Mouse (Mus musculus) ES-E14 (cell line): Measurements from ENCODE around the gene Vta1. TPM values are rescaled to one million over a fixed set of nuclear protein-coding genes. Genes with fewer than 3 reads are reported as not detected.
A peak's percentile ranks its signal among the peaks of the same experiment; 100 is the strongest.

ENCODE experiments used
- DNase-seq: peaks from one replicate; pipeline ENCODE4 v3.0.0-alpha.2; 2013; ENCODE audit warnings: low read depth, low spot score
- H3K27ac ChIP-seq: 2 replicates; pipeline ENCODE4 v1.5.1; 2012; ENCODE audit warnings: low read depth, mild to moderate bottlenecking, low read length, moderate library complexity, mixed read lengths; ENCODE audit not compliant: poor library complexity, insufficient read depth, severe bottlenecking
- H3K36me3 ChIP-seq: 2 replicates; pipeline ENCODE4 v1.6.1; 2012; ENCODE audit warnings: mild to moderate bottlenecking, low read length, moderate library complexity, mixed read lengths; ENCODE audit not compliant: control insufficient read depth, poor library complexity, insufficient read depth, severe bottlenecking
- H3K4me1 ChIP-seq, 2 experiments: fragments of 150-350 bp in 1 of 2; sonication (generic) in 1 of 2; 2 replicates each; pipeline ENCODE4 v1.6.1; 2012; ENCODE audit warnings: low read length in 2 of 2, mild to moderate bottlenecking in 1 of 2, mixed read lengths in 1 of 2; ENCODE audit not compliant: control insufficient read depth in 2 of 2, insufficient read depth in 2 of 2, poor library complexity in 1 of 2
- H3K4me3 ChIP-seq, 2 experiments: fragments of 150-350 bp in 1 of 2; sonication (generic) in 1 of 2; 2 replicates each; pipeline ENCODE4 v1.5.1; 2012; ENCODE audit warnings: low read length in 2 of 2, low read depth in 1 of 2, mild to moderate bottlenecking in 1 of 2, mixed read lengths in 1 of 2; ENCODE audit not compliant: insufficient read depth in 1 of 2, poor library complexity in 1 of 2, severe bottlenecking in 1 of 2
- H3K9ac ChIP-seq: 2 replicates; pipeline ENCODE4 v1.6.1; 2012; ENCODE audit warnings: low read depth, mild to moderate bottlenecking, low read length, mixed read lengths; ENCODE audit not compliant: poor library complexity, insufficient read depth, severe bottlenecking
- H3K9me3 ChIP-seq: fragments of 150-350 bp; sonication (generic); 2 replicates; pipeline ENCODE4 v1.6.1; 2012; ENCODE audit warnings: low read depth, mild to moderate bottlenecking, low read length; ENCODE audit not compliant: control insufficient read depth, insufficient read depth
- CHD2 ChIP-seq: IDR thresholded peaks from 2 replicates; pipeline ENCODE4 v1.6.1; 2014; ENCODE audit warnings: mild to moderate bottlenecking, low read depth, low read length, inconsistent platforms
- HCFC1 ChIP-seq: IDR thresholded peaks from 2 replicates; pipeline ENCODE4 v1.6.1; 2012; ENCODE audit warnings: low read length, inconsistent platforms, borderline replicate concordance; ENCODE audit not compliant: insufficient read depth
- MAFK ChIP-seq: IDR thresholded peaks from 2 replicates; pipeline ENCODE4 v1.6.1; 2014; ENCODE audit warnings: mild to moderate bottlenecking, low read depth, low read length, inconsistent platforms; ENCODE audit not compliant: insufficient read depth
- ZC3H11A ChIP-seq: IDR thresholded peaks from 2 replicates; pipeline ENCODE4 v1.6.1; 2012; ENCODE audit warnings: low read depth, mild to moderate bottlenecking, inconsistent platforms, low read length, borderline replicate concordance
- ZNF384 ChIP-seq: IDR thresholded peaks from 2 replicates; pipeline ENCODE4 v1.6.1; 2012; ENCODE audit warnings: low read depth, low read length, inconsistent platforms
- in situ Hi-C, 2 experiments: fragments of 600-800 bp; cut with MboI; formaldehyde crosslinking; loops; one replicate each; pipeline ENCODE4 v1.15.1; 2025; ENCODE audit warnings: low sequenced_read_pairs in 2 of 2, inconsistent platforms in 1 of 2; ENCODE audit not compliant: unreplicated experiment in 2 of 2
- total RNA-seq: library from RNA; depleted of rRNA; stranded (reverse); fragments of 300-350 nt; gene quantifications from 2 replicates; pipeline ENCODE4 v1.2.3, GENCODE M21; 2012; rRNA removed

Gene Vta1
- 26.4 and 45.2 TPM in 2 replicates for total RNA-seq

GRCm38 (mm10) chr10:14705072-14706066, at the start of gene Vta1, which contains the start of gene Nmbr:
TSS of gene Vta1 (minus strand) at chr10:14705560.
TSS of gene Nmbr (plus strand) at chr10:14705591.
- TF ChIP-seq ZC3H11A, result peak; percentile 16; the same call in 1 of the 2 replicates
- TF ChIP-seq HCFC1, result peak; percentile 82
- no peak for TF ChIP-seq ZNF384
- Histone ChIP-seq H3K9ac (peak within 1 kb of the TSS; percentile 89), H3K27ac (peak within 1 kb of the TSS; percentile 66; the same call in 1 of the 2 replicates), H3K4me3 (peak within 1 kb of the TSS; percentile 89 to 97), H3K9me3 (no peaks in the 10 kb centered on the region), H3K36me3 (no peaks in the 10 kb centered on the region), H3K4me1 (no peaks in the 10 kb centered on the region; a peak in 2 of 4 replicates)
- peak; percentile 89 for DNase-seq
- in situ Hi-C loops, result loop anchor here in 1 of 2 experiments (10.0 kb wide), 1 partner anchor 251 kb away; no protein-coding TSS in a partner anchor

GRCm38 (mm10) chr10:14734285-14734684, 28.9 kb upstream of the Vta1 start:
- DNase-seq, result peak; percentile 21
- H3K4me1 ChIP-seq, result no peaks in the 10 kb centered on the region
- H3K27ac ChIP-seq, result no peak overlapping the region
- H3K9me3 ChIP-seq, result no peaks in the 10 kb centered on the region
- no peak overlapping the region for H3K4me3 ChIP-seq
- TF ChIP-seq HCFC1 (no peak), CHD2 (no peak), MAFK (no peak), ZC3H11A (peak; percentile 38; the same call in 1 of the 2 replicates), ZNF384 (no peak)
- H3K36me3 ChIP-seq, result no peaks in the 10 kb centered on the region
- in situ Hi-C loops, result no loop called here
- H3K9ac ChIP-seq, result no peak overlapping the region

GRCm38 (mm10) chr10:14725671-14726070, 20.3 kb upstream of the Vta1 start:
- H3K4me1 ChIP-seq, result no peaks in the 10 kb centered on the region

GRCm38 (mm10) chr10:14718114-14718513, 12.8 kb upstream of the Vta1 start, which contains the start of gene Gje1:
TSS of gene Gje1 (minus strand) at chr10:14718214.
- no peaks in the 10 kb centered on the region for H3K9me3 ChIP-seq
- in situ Hi-C loops, result no loop called here

More at GRCm38 (mm10) chr10:14725671-14726070, 20.3 kb upstream of the Vta1 start:
- TF ChIP-seq HCFC1 (no peak), CHD2 (no peak)
- Histone ChIP-seq H3K27ac (no peak overlapping the region), H3K36me3 (no peaks in the 10 kb centered on the region), H3K9me3 (no peaks in the 10 kb centered on the region), H3K4me3 (no peak overlapping the region), H3K9ac (no peak overlapping the region)
- no peak for DNase-seq
- in situ Hi-C loops, result no loop called here

More at GRCm38 (mm10) chr10:14718114-14718513, 12.8 kb upstream of the Vta1 start, which contains the start of gene Gje1:
- Histone ChIP-seq H3K4me3 (no peak within 1 kb of the TSS), H3K36me3 (no peaks in the 10 kb centered on the region), H3K9ac (no peak within 1 kb of the TSS), H3K27ac (no peak within 1 kb of the TSS), H3K4me1 (no peaks in the 10 kb centered on the region)
- TF ChIP-seq HCFC1, result no peak
- no peak for DNase-seq
